Mouse (Mus musculus) liver, embryonic 13.5 days (tissue): Measurements from ENCODE around the gene Aanat. TPM values are rescaled to one million over a fixed set of nuclear protein-coding genes. Genes with fewer than 3 reads are reported as not detected.

Source experiments
- polyA plus RNA-seq: library from polyadenylated mRNA; unstranded; fragments of >200 nt; fragmentation: Nextera tagmentation; extraction: Ambion mirVana; gene quantifications from 2 replicates; pipeline ENCODE4 v1.2.1, GENCODE M21; 2015

The Aanat gene
- polyA plus RNA-seq, 1 experiment from 2014 or later: not detected

Other genes with a start within 250 kb of the Aanat start
- gene Rnf157, start 173.4 kb upstream of the Aanat start, polyA plus RNA-seq: 1.1 and 1.4 TPM in 2 replicates
- gene Ubald2, start 152.3 kb upstream of the Aanat start, polyA plus RNA-seq: 28.2 and 33.0 TPM in 2 replicates
- gene Qrich2, start 120.2 kb upstream of the Aanat start, polyA plus RNA-seq: not detected in 2 replicates
- gene Prpsap1, start 92.2 kb upstream of the Aanat start, polyA plus RNA-seq: 59.3 and 62.7 TPM in 2 replicates
- 28.5 and 32.7 TPM in 2 replicates for gene Sphk1, start 55.5 kb upstream of the Aanat start, polyA plus RNA-seq
- 17.5 and 22.1 TPM in 2 replicates for gene Ube2o, start 5.0 kb upstream of the Aanat start, polyA plus RNA-seq
- gene Rhbdf2, start 40.6 kb downstream of the Aanat start, polyA plus RNA-seq: 5.8 and 6.6 TPM in 2 replicates
- 0.31 and 0.33 TPM in 2 replicates for gene Prcd, start 67.1 kb downstream of the Aanat start, polyA plus RNA-seq
- gene Cygb, start 67.9 kb downstream of the Aanat start, polyA plus RNA-seq: 0.60 and 0.70 TPM in 2 replicates
- gene St6galnac1, start 189.1 kb downstream of the Aanat start, polyA plus RNA-seq: not detected in 2 replicates
- gene Mxra7, start 241.6 kb downstream of the Aanat start, polyA plus RNA-seq: 2.0 and 2.5 TPM in 2 replicates